Mouse (Mus musculus) adrenal gland, adult 2 months (tissue): Measurements from ENCODE around the gene Mob1a. TPM values are rescaled to one million over a fixed set of nuclear protein-coding genes. Genes with fewer than 3 reads are reported as not detected.
A peak's percentile ranks its signal among the peaks of the same experiment; 100 is the strongest.

Experiments
- DNase-seq: peaks from one replicate; pipeline ENCODE4 v3.0.0; 2021
- long read RNA-seq: library from polyadenylated mRNA; stranded (forward); transcript quantifications from one replicate; pipeline ENCODE4 v2.0.0, GENCODE M21; 2021
- polyA plus RNA-seq: library from polyadenylated mRNA; depleted of rRNA; stranded (reverse); fragments of >200 nt; gene quantifications from 2 replicates; pipeline ENCODE4 v1.2.3, GENCODE M21; 2012; rRNA removed
- total RNA-seq, 2 experiments: library from RNA; stranded (reverse); gene quantifications; 2 replicates each; pipeline ENCODE4 v1.2.3; 2021

Mob1a gene
- total RNA-seq (10 to 100 TPM; 62.1 to 77.7 TPM), polyA plus RNA-seq (44.4 and 52.1 TPM in 2 replicates)
- long read RNA-seq, full-length matches to known transcripts: 4 of 12 reads
- long read RNA-seq, partial matches to known transcripts: 2 of 12 reads
- long read RNA-seq, other reads (novel, unspliced or antisense): 6 of 12 reads

- peak; percentile 97 for DNase-seq
Observed at GRCm38 (mm10) chr6:83325525-83326393, at the start of gene Mob1a, which contains the start of gene Mthfd2. Mob1a (plus strand) TSS chr6:83326016. Mthfd2 (minus strand) TSS chr6:83325908.

- no peak for DNase-seq
Observed at GRCm38 (mm10) chr6:83277151-83277550, 48.7 kb upstream of the Mob1a start.

GRCm38 (mm10) chr6:83278881-83279280 lies 46.9 kb upstream of the Mob1a start:
- peak; percentile 31 for DNase-seq

- peak; percentile 21 for DNase-seq
Observed at GRCm38 (mm10) chr6:83280256-83280955, 45.4 kb upstream of the Mob1a start.

DNA sequence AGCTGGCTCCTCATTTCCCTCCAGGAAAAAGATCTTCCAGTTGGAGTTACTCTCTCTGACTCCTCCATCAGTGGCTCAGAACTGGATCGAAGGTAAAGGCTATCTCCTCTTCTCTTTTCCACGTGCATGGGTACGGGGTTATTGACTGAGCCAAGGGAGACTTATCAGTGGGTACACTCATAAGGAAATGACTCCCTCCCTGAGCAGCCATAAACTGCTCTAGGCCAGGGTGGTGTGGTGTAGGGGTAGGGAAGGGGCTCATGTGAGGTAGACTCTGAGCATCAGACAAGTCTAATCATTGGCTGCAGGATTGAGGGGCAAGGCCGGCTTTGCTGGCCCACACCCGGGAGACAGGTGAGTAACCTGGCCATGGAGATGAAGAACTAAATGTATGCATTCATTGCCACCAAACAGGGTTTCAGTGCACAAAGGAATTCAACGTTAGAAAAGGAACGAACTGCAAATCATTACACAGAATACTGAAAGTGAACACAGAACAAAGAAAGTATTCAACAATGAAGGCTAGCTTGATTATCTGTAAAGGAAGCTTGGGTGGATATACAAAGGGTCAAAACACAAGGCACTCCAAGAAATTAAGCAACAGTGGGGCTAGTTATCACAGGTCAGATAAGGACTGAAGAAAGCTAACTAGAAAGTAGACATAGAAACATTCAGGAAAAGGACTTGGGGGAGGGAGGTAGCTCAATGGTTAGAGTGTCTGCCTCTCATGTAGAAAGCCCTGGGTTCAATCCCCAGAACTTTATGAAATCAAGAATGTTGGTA lies 25.2 kb upstream of the Mob1a start:
- DNase-seq: no peak

DNA sequence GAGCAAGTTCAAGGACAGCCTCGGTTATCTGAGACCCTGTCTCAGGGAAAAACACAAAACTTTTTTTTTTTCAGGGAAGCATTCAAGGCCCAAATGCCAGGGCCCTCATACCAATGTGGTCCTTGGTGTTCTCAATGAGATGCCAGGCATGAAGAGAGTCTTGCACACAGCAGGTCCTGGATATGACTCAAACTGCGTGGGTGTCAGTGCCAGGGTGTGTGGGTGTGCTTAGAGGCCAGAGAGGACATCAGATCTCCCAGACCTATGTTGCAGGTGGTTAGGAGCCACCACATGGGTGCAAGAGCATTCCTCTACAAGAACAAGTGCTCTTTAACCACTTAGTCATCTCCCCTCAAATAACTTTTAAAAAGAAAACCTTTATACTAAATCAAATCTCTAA lies 24.5 kb upstream of the Mob1a start:
- no peak for DNase-seq

DNA sequence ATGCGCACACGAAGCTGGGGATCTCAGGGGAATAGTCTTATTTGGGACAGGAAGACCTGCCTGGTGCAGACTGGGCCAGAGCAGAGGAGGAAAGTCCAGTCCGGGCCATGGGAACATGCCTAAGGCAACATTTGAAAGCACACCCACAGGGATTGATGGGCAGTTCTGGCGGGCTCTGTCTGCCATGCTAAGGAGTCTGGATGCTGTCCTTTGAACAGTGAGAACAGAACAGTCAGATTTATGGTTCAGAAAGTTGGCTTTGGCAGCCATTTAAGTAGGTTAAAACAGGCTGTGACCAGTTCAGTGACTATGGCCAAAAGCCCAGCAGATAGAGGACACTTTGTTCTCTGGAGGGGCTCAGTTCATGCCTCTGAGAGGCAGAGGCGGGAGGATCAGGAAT lies 23.6 kb upstream of the Mob1a start:
- DNase-seq: peak; percentile 21

GRCm38 (mm10) chr6:83309017-83309416 lies 16.8 kb upstream of the Mob1a start:
- no peak for DNase-seq

- DNase-seq: no peak
Observed at GRCm38 (mm10) chr6:83311206-83311605, 14.6 kb upstream of the Mob1a start.

DNA sequence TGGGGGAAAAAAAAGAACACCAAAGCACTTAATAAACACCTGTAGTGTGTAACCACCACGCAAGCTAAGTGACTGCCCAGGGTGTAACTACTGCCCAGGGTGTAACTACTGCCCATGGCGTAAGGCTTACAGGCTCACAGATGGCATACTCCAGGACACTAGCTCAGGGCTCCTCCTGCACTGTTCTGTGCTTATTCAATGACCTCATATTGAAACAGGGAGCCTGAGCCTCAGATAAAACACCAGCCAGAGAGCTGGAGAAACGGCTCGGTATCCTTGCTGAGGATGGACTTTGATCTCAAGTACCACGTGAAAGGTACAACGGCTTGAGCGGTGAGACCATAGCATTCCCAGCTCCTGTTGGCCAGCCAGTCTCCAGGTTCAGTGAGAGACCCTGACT lies 13.8 kb upstream of the Mob1a start:
- no peak for DNase-seq

GRCm38 (mm10) chr6:83312514-83312913 lies 13.3 kb upstream of the Mob1a start:
- DNase-seq: peak; percentile 39

DNA sequence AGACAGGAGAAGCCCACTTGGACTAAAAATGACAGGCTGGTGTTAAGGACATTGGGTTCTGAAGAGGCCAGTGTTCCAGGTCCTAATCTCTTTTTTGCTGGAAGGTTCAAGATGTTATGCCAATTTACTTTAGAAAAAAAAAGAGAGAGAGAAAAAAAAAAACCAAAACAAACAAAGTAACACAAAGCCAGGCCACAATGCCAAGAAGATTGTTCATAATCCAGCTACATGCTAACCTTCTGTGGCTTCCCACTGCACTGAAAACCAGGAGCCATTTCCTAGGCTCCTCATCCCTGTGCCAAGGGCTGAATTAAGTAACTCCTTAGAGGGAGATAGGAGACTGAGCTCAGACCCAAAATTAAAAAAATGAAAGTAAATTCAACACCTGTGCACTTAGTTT lies 10.5 kb upstream of the Mob1a start:
- DNase-seq: no peak

DNA sequence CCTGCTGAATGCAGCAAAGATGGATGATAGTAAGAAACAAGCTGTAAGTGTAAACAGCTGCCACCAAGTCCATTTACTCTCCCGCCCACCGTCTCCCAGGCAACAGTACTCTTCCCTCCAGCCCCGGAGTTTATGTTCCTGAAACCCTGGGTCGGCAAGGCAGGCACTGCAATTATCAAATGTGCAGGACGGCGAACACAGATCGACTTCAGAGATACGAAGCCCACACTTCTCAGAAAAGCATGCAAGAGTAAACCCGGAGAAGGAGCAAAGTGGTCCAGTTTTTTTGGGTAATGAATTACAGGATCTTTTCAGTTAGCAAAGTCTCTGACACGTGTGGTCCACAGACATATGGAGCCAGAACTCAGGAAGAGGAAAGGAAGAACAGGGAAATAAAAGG lies 9.8 kb upstream of the Mob1a start:
- no peak for DNase-seq

GRCm38 (mm10) chr6:83317108-83317741 lies 8.6 kb upstream of the Mob1a start:
- DNase-seq: peak; percentile 96

DNA sequence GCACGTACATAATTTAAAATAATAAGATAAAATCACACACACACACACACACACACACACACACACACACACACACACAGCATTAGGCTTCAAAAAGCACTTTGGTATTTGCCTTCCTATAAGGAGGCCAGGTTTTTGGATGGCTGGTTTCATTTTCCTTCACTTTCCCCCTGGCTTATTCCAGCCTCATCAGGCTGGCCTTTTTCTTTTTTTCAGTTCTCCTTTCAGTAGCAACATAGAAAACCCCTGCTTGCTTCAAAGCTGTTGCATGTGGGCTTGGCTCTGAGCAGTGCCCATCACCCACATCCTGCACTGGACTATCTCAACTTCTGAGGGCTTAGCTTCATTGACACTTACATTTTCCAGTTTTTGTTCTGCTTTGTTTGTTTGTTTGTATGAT lies 3.9 kb upstream of the Mob1a start:
- DNase-seq: no peak

DNA sequence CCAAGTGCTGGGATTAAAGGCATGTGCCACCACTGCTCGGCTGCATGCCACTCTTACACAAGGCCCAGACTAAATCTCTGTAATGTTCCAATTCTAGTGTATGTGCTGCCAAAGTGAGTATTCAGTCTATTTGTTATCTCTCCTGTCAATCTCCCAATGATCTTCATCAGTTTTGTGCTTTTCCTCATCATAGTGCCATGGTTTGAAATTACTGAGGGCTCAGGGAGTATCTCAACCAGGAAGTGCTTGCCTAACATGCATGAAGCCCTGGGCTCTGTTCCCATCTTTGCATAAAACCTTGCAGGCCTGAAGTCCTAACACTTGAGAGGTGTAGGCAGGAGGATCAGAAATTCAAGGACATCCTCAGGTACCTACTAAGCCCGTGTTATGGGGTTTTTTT lies 3.0 kb upstream of the Mob1a start:
- DNase-seq: no peak

DNA sequence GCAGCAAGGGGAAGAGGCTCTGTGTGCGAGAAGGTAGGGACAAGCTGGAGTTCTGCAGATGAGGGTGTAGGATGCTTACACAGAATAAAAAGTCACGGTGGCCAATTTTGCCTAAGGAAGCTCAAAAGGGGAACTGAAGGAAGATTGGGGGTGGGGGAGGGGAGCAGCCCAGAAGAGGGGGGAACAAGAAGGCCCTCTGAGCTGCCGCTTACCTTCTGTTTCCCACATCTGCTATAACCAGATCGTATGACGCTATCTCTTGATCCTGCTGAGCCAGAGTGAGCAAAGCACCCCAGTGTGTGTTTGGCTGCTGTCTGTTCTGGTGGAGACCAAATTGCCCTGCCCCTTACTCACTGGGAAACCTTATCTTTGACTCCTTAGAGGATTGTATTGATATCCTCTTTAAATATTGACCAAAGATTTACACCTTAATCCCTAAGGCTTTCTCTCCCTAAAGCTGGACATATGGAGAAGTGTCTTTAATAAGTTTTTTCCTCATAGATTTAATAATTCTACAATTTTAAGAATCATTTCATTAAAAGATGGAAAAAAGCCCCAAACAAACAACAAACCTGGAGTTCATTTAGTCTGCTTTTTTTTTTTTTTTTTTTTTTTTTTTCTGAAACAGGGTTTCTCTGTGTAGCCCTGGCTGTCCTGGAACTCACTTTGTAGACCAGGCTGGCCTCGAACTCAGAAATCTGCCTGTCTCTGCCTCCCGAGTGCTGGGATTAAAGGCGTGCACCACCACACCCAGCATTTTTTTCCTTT lies 2.0 kb upstream of the Mob1a start:
- DNase-seq: no peak

DNA sequence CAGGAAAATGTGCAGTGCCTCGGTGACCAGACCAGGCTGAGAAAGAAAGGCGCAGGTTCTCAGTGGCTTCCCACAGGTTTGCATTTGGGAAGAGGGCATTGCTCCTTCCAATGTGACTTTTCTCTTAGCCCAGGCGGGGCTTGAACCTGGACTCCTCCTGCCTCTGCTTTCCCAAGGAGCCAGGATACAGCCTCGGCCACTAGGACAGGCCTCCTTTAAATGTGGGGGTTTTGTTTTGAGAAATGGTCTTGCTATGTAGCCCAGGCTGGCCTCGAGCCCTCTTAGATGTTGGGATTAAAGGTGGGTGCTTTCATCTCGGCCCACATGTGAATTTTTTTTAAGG lies 549 bp downstream of the Mob1a start:
- no peak for DNase-seq

DNA sequence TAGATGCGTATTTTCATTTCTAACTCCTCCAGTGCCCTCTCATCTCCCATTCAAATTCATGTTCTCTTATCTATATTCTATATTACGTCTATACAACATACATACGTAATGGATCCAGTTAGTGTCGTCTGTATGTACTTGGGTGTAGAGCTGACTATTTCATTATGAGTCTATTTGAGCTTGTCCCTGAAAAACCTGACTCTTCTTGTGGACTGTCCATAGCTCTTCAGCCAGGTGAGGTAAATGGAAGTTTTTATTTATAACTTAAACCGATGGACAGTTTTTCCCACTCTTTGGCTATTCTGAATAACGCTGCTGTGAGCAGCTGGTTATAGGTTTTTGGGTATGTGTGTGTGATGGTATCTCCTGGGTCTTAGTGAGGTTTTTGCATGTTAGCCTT lies 945 bp downstream of the Mob1a start:
- no peak for DNase-seq

DNA sequence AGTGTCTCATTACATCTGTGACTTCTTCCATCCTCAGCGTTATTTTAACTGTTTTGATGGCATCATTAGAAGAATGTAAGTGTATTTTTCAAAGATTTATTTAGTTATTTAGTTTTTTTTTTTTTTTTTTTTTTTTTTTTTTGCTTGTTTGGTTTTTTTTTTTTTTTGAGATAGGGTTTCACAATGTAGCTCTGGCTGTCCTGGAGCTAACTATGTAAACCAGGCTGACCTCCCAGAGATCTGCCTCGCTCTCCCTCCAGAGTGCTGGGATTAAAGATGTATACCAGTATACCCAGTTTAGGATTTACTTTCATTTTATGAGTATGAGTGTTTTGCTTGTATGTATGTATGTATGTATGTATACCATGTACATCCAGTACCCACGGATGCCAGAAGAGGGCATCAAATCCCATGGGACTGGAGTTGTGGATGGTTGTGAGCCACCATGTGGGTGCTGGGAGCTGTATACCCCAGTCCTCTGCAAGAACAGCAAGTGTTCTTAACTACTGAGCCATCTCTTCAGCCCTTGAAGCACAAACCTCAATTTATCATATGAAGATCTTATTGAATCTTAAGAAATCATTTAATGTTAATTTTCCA lies 1.9 kb downstream of the Mob1a start:
- DNase-seq: no peak

DNA sequence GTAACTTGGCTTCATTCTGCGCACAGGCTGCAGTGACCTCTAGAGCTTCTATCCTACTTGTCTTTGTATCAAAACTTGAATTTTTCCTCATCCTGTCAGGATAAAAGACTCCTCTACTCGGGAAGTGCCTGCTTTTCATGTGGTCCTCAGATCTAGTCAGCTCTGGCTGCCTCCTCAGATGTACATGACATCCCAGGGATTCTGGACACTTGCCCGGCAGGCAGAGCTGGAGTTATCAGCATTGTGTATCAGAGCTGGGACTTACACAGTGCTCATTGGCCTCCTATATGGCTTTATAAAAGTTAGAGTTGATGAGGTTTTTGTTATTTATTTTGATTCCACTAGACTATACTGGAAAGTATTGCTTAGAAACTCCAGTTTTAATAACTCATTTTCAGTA lies 15.6 kb downstream of the Mob1a start:
- peak; percentile 43 for DNase-seq
